Mouse (Mus musculus) liver, embryonic 14.5 days (tissue): ENCODE results near the gene Cdr2.

Experiments
- CTCF ChIP-seq: IDR thresholded peaks from 2 replicates; pipeline ENCODE4 v1.5.1; 2016; ENCODE audit warnings: antibody characterized with exemption, low read depth, control low read depth
- EP300 ChIP-seq: IDR thresholded peaks from 2 replicates; pipeline ENCODE4 v1.6.1; 2016; ENCODE audit warnings: antibody characterized with exemption, low read depth

GRCm38 (mm10) chr7:120918526-120918962 lies 63.6 kb downstream of the Cdr2 start:
- no peak; the same call in 1 of the 2 replicates for TF ChIP-seq CTCF
- TF ChIP-seq EP300, result peak; percentile 29; the same call in 1 of the 2 replicates
